Mouse (Mus musculus): ENCODE results near the gene Rhbdl2.
A peak's percentile ranks its signal among the peaks of the same experiment; 100 is the strongest.

The Rhbdl2 gene

GRCm38 (mm10) chr4:123787191-123787985 is at the start of gene Rhbdl2:
Rhbdl2 (plus strand) TSS chr4:123787874.
- no peak for DNase-seq (ENCODE audit: low spot score in 2 of 2)

GRCm38 (mm10) chr4:123738708-123739107 is 49.0 kb upstream of the Rhbdl2 start:
- DNase-seq (ENCODE audit: low spot score in 2 of 2) = no peak

- DNase-seq (ENCODE audit: low spot score in 2 of 2) = peak; percentile 12
These were observed 44.8 kb upstream of the Rhbdl2 start for GRCm38 (mm10) chr4:123742891-123743290.

- DNase-seq (ENCODE audit: low spot score in 2 of 2) = no peak
These were observed 42.4 kb upstream of the Rhbdl2 start for GRCm38 (mm10) chr4:123745221-123745775.

GRCm38 (mm10) chr4:123748726-123749415 is 38.8 kb upstream of the Rhbdl2 start:
- DNase-seq (ENCODE audit: low spot score in 2 of 2) = peak in 1 of 2 experiments; percentile 19

GRCm38 (mm10) chr4:123749484-123750130 is 38.1 kb upstream of the Rhbdl2 start:
- DNase-seq (ENCODE audit: low spot score in 2 of 2) = peak; percentile 53 to 55

- peak; percentile 97 to 99 for DNase-seq (ENCODE audit: low spot score in 2 of 2)
These were observed 37.5 kb upstream of the Rhbdl2 start, which contains the start of gene Akirin1 for GRCm38 (mm10) chr4:123750152-123750651. Akirin1 (minus strand) TSS chr4:123750345.

GRCm38 (mm10) chr4:123750707-123751312 is 36.9 kb upstream of the Rhbdl2 start:
- peak in 1 of 2 experiments; percentile 17 for DNase-seq (ENCODE audit: low spot score in 2 of 2)

- DNase-seq (ENCODE audit: low spot score in 2 of 2) = no peak
These were observed 29.4 kb upstream of the Rhbdl2 start for GRCm38 (mm10) chr4:123758306-123758705.

GRCm38 (mm10) chr4:123765071-123765470 is 22.6 kb upstream of the Rhbdl2 start:
- no peak for DNase-seq (ENCODE audit: low spot score in 2 of 2)

- DNase-seq (ENCODE audit: low spot score in 2 of 2) = no peak
These were observed 19.9 kb upstream of the Rhbdl2 start for GRCm38 (mm10) chr4:123767807-123768206.

- no peak for DNase-seq (ENCODE audit: low spot score in 2 of 2)
These were observed 19.4 kb upstream of the Rhbdl2 start for GRCm38 (mm10) chr4:123768234-123768633.

GRCm38 (mm10) chr4:123792666-123793065 is 5.0 kb downstream of the Rhbdl2 start:
- DNase-seq (ENCODE audit: low spot score in 2 of 2) = no peak

GRCm38 (mm10) chr4:123793136-123793535 is 5.5 kb downstream of the Rhbdl2 start:
- DNase-seq (ENCODE audit: low spot score in 2 of 2) = no peak

- DNase-seq (ENCODE audit: low spot score in 2 of 2) = no peak
These were observed 7.4 kb downstream of the Rhbdl2 start for GRCm38 (mm10) chr4:123795057-123795456.

- DNase-seq (ENCODE audit: low spot score in 2 of 2) = no peak
These were observed 9.7 kb downstream of the Rhbdl2 start for GRCm38 (mm10) chr4:123797403-123797802.

- DNase-seq (ENCODE audit: low spot score in 2 of 2) = no peak
These were observed 10.2 kb downstream of the Rhbdl2 start for GRCm38 (mm10) chr4:123797856-123798255.

- no peak for DNase-seq (ENCODE audit: low spot score in 2 of 2)
These were observed 16.0 kb downstream of the Rhbdl2 start for GRCm38 (mm10) chr4:123803642-123804041.

- no peak for DNase-seq (ENCODE audit: low spot score in 2 of 2)
These were observed 20.6 kb downstream of the Rhbdl2 start for GRCm38 (mm10) chr4:123808304-123808703.

- DNase-seq (ENCODE audit: low spot score in 2 of 2) = no peak
These were observed 23.0 kb downstream of the Rhbdl2 start for GRCm38 (mm10) chr4:123810475-123811295.

GRCm38 (mm10) chr4:123812525-123812924 is 24.9 kb downstream of the Rhbdl2 start:
- no peak for DNase-seq (ENCODE audit: low spot score in 2 of 2)

All from thymus, postnatal 10 days (tissue).